Mouse (Mus musculus): Measurements from ENCODE around the gene Exosc10.

Exosc10 gene

GRCm38 (mm10) chr4:148593996-148594395, 35.8 kb downstream of the Exosc10 start:
- ChIA-PET CTCF (interaction anchor here in 3 of 4 experiments (0.5 to 6.4 kb wide), 6 partner anchors 9 to 574 kb away, joined by 3 to 50 read pairs (median 6); partner anchors contain the start of gene Masp2 (in 1 of the 3)), POLR2A (interaction anchor here in 2 of 4 experiments (0.6 to 12.1 kb wide), 14 partner anchors 9 to 1359 kb away, joined by 3 to 275 read pairs (median 6); partner anchors contain the start of genes Masp2 (in 2 of the 2) and Exosc10 (in 1 of the 2))

GRCm38 (mm10) chr4:148595916-148596315, 37.7 kb downstream of the Exosc10 start:
- ChIA-PET POLR2A (interaction anchor here in 2 of 4 experiments (1.0 to 12.1 kb wide), 9 partner anchors 7 to 59 kb away, joined by 3 to 275 read pairs (median 5); partner anchors contain the start of gene Masp2 (in 2 of the 2)), CTCF (interaction anchor here in 2 of 4 experiments (1.1 to 6.4 kb wide), 2 partner anchors 7 to 9 kb away, joined by 5 to 50 read pairs; partner anchors contain the start of gene Masp2 (in 1 of the 2))

- ChIA-PET CTCF (interaction anchor here in 2 of 4 experiments (0.6 to 1.1 kb wide), 2 partner anchors 55 to 426 kb away, joined by 3 to 5 read pairs; no protein-coding TSS in a partner anchor), POLR2A (interaction anchor here in 2 of 4 experiments (0.7 to 12.1 kb wide), 6 partner anchors 6 to 151 kb away, joined by 3 to 250 read pairs (median 48); partner anchors contain the start of gene Masp2 (in 1 of the 2))
Measured at GRCm38 (mm10) chr4:148596731-148597130, 38.5 kb downstream of the Exosc10 start.

GRCm38 (mm10) chr4:148598826-148599225, 40.6 kb downstream of the Exosc10 start:
- POLR2A ChIA-PET, result interaction anchor here in 3 of 4 experiments (0.7 to 13.6 kb wide), 26 partner anchors 8 to 561 kb away, joined by 3 to 275 read pairs (median 6); partner anchors contain the start of genes Tardbp (in 3 of the 3), Mtor (in 2 of the 3), Srm (in 2 of the 3) and Clcn6 (in 1 of the 3)
- CTCF ChIA-PET, result interaction anchor here in 1 of 4 experiments (0.6 kb wide), 1 partner anchor 35 kb away, joined by 3 read pairs; no protein-coding TSS in a partner anchor

GRCm38 (mm10) chr4:148600316-148600715, 42.1 kb downstream of the Exosc10 start:
- ChIA-PET POLR2A (interaction anchor here (0.6 to 13.6 kb wide), 65 partner anchors 9 to 1008 kb away, joined by 3 to 275 read pairs (median 4); partner anchors contain the start of genes Srm (in 4 of the 4), Tardbp (in 3 of the 4), Exosc10 (in 2 of the 4) and Gm572 (in 2 of the 4)), CTCF (interaction anchor here in 2 of 4 experiments (0.6 to 1.9 kb wide), 9 partner anchors 8 to 786 kb away, joined by 3 to 6 read pairs (median 3); partner anchors contain the start of gene Srm (in 1 of the 2))

GRCm38 (mm10) chr4:148601871-148602270, 43.6 kb downstream of the Exosc10 start:
- ChIA-PET CTCF (interaction anchor here in 2 of 4 experiments (0.6 to 4.3 kb wide), 5 partner anchors 9 to 433 kb away, joined by 3 to 50 read pairs (median 6); partner anchors contain the start of gene Srm (in 1 of the 2)), POLR2A (interaction anchor here (0.6 to 13.6 kb wide), 23 partner anchors 9 to 1007 kb away, joined by 3 to 275 read pairs (median 8); partner anchors contain the start of genes Tardbp (in 3 of the 4), Srm (in 2 of the 4), Exosc10 (in 1 of the 4) and Fbxo6 (in 1 of the 4))

- ChIA-PET POLR2A (interaction anchor here in 2 of 4 experiments (0.7 to 13.6 kb wide), 23 partner anchors 9 to 666 kb away, joined by 3 to 275 read pairs (median 10); partner anchors contain the start of genes Srm (in 2 of the 2), Tardbp (in 2 of the 2), Fbxo6 (in 1 of the 2) and Mtor (in 1 of the 2)), CTCF (interaction anchor here in 2 of 4 experiments (0.6 to 4.3 kb wide), 6 partner anchors 9 to 432 kb away, joined by 3 to 50 read pairs (median 6); partner anchors contain the start of gene Srm (in 1 of the 2))
Measured at GRCm38 (mm10) chr4:148602357-148603120, 44.3 kb downstream of the Exosc10 start, which contains the start of gene Masp2. Masp2 (plus strand) TSS chr4:148602554.

GRCm38 (mm10) chr4:148603376-148604139, 45.3 kb downstream of the Exosc10 start:
- ChIA-PET POLR2A (interaction anchor here (0.7 to 13.6 kb wide), 43 partner anchors 8 to 667 kb away, joined by 3 to 275 read pairs (median 5); partner anchors contain the start of genes Srm (in 3 of the 4), Tardbp (in 3 of the 4), Clcn6 (in 1 of the 4) and Exosc10 (in 1 of the 4)), CTCF (interaction anchor here (0.6 to 4.3 kb wide), 19 partner anchors 10 to 489 kb away, joined by 3 to 50 read pairs (median 5); partner anchors contain the start of genes Srm (in 2 of the 4), Disp3 (in 1 of the 4), Fbxo2 (in 1 of the 4) and Fbxo44 (in 1 of the 4))

- ChIA-PET CTCF (interaction anchor here (0.5 to 4.3 kb wide), 46 partner anchors 10 to 489 kb away, joined by 3 to 50 read pairs (median 4); partner anchors contain the start of genes Srm (in 2 of the 4), Disp3 (in 1 of the 4), Fbxo2 (in 1 of the 4) and Fbxo44 (in 1 of the 4)), POLR2A (interaction anchor here in 3 of 4 experiments (0.7 to 13.6 kb wide), 42 partner anchors 8 to 668 kb away, joined by 3 to 275 read pairs (median 5); partner anchors contain the start of genes Srm (in 3 of the 3), Tardbp (in 3 of the 3), Clcn6 (in 1 of the 3) and Exosc10 (in 1 of the 3))
Measured at GRCm38 (mm10) chr4:148604141-148604540, 45.9 kb downstream of the Exosc10 start.

- ChIA-PET POLR2A (interaction anchor here in 3 of 4 experiments (0.6 to 13.6 kb wide), 41 partner anchors 7 to 644 kb away, joined by 3 to 275 read pairs (median 5); partner anchors contain the start of genes Srm (in 3 of the 3), Tardbp (in 3 of the 3), Clcn6 (in 1 of the 3) and Fbxo2 (in 1 of the 3)), CTCF (interaction anchor here (0.5 to 4.3 kb wide), 51 partner anchors 9 to 490 kb away, joined by 3 to 50 read pairs (median 3); partner anchors contain the start of genes Srm (in 2 of the 4), Disp3 (in 1 of the 4), Fbxo2 (in 1 of the 4) and Fbxo44 (in 1 of the 4))
Measured at GRCm38 (mm10) chr4:148604541-148605165, 46.4 kb downstream of the Exosc10 start.

GRCm38 (mm10) chr4:148607758-148608157, 49.5 kb downstream of the Exosc10 start:
- CTCF ChIA-PET, result interaction anchor here in 3 of 4 experiments (0.6 to 1.6 kb wide), 17 partner anchors 14 to 642 kb away, joined by 3 to 9 read pairs (median 4); partner anchors contain the start of genes Gm572 (in 1 of the 3), Srm (in 1 of the 3) and Ubiad1 (in 1 of the 3)
- POLR2A ChIA-PET, result interaction anchor here in 2 of 4 experiments (0.6 to 13.6 kb wide), 16 partner anchors 7 to 235 kb away, joined by 3 to 275 read pairs (median 5); partner anchors contain the start of genes Gm572 (in 2 of the 2), Srm (in 2 of the 2), Tardbp (in 2 of the 2) and Masp2 (in 1 of the 2)

- CTCF ChIA-PET, result interaction anchor here in 1 of 4 experiments (0.5 kb wide), 1 partner anchor 169 kb away, joined by 3 read pairs; no protein-coding TSS in a partner anchor
- POLR2A ChIA-PET, result interaction anchor here in 3 of 4 experiments (0.5 to 13.6 kb wide), 17 partner anchors 9 to 252 kb away, joined by 3 to 275 read pairs (median 22); partner anchors contain the start of genes Srm (in 2 of the 3), Tardbp (in 2 of the 3), Gm572 (in 1 of the 3) and Masp2 (in 1 of the 3)
Measured at GRCm38 (mm10) chr4:148609805-148610204, 51.6 kb downstream of the Exosc10 start.

GRCm38 (mm10) chr4:148610631-148611364, 52.6 kb downstream of the Exosc10 start:
- ChIA-PET POLR2A (interaction anchor here (0.6 to 13.6 kb wide), 38 partner anchors 9 to 518 kb away, joined by 3 to 275 read pairs (median 5); partner anchors contain the start of genes Tardbp (in 4 of the 4), Srm (in 2 of the 4), Gm572 (in 1 of the 4) and Masp2 (in 1 of the 4)), CTCF (interaction anchor here in 2 of 4 experiments (0.5 to 1.9 kb wide), 3 partner anchors 33 to 476 kb away, joined by 3 to 7 read pairs (median 3); no protein-coding TSS in a partner anchor)

- CTCF ChIA-PET, result interaction anchor here in 2 of 4 experiments (0.9 to 1.9 kb wide), 2 partner anchors 32 to 69 kb away, joined by 3 to 7 read pairs; no protein-coding TSS in a partner anchor
- POLR2A ChIA-PET, result interaction anchor here (0.5 to 9.7 kb wide), 25 partner anchors 9 to 1412 kb away, joined by 3 to 209 read pairs (median 8); partner anchors contain the start of genes Tardbp (in 3 of the 4), Masp2 (in 2 of the 4), Srm (in 2 of the 4) and Exosc10 (in 1 of the 4)
Measured at GRCm38 (mm10) chr4:148612557-148612956, 54.3 kb downstream of the Exosc10 start.

All from embryonic stem cell, embryonic (primary cell).